Mouse (Mus musculus) midbrain, postnatal 0 days (tissue): ENCODE data around the gene Chd8. TPM values are rescaled to one million over a fixed set of nuclear protein-coding genes. Genes with fewer than 3 reads are reported as not detected.
"Not testable (repeated sequence)": the region's sequence is repeated elsewhere in the genome, so short reads cannot be mapped to it uniquely, and the experiment has no call there.

Source experiments
- ATAC-seq: fragments of 200-750 bp; cut with Nextera tagmentation; 2 replicates; pipeline ENCODE4 v1.8.0; 2017; ENCODE audit warnings: moderate number of reproducible peaks, mild to moderate bottlenecking, moderate TSS enrichment, moderate library complexity; ENCODE audit not compliant: low FRiP score
- DNase-seq: peaks from one replicate; pipeline ENCODE4 v3.0.0-alpha.2; 2015; ENCODE audit warnings: low spot score
- H3K27ac ChIP-seq: fragments of 300-500 bp; sonication (generic); 2 replicates; pipeline ENCODE4 v1.5.1; 2014; ENCODE audit warnings: low read depth, mild to moderate bottlenecking, low read length, mixed read lengths
- H3K27me3 ChIP-seq: fragments of 300-500 bp; sonication (generic); 2 replicates; pipeline ENCODE4 v1.6.1; 2014; ENCODE audit warnings: low read length, control low read depth, mixed read lengths; ENCODE audit not compliant: insufficient read depth
- H3K36me3 ChIP-seq: fragments of 300-500 bp; sonication (generic); 2 replicates; pipeline ENCODE4 v1.6.1; 2014; ENCODE audit warnings: low read length, control low read depth, mixed read lengths; ENCODE audit not compliant: insufficient read depth
- H3K4me1 ChIP-seq: fragments of 300-500 bp; sonication (generic); 2 replicates; pipeline ENCODE4 v1.6.1; 2014; ENCODE audit warnings: mild to moderate bottlenecking, control low read depth, antibody characterized with exemption, low read length, mixed read lengths; ENCODE audit not compliant: insufficient read depth
- H3K4me2 ChIP-seq: fragments of 300-500 bp; sonication (generic); 2 replicates; pipeline ENCODE4 v1.6.1; 2014; ENCODE audit warnings: low read depth, mild to moderate bottlenecking, low read length, mixed read lengths; ENCODE audit not compliant: poor library complexity, severe bottlenecking
- H3K4me3 ChIP-seq: fragments of 300-500 bp; sonication (generic); 2 replicates; pipeline ENCODE4 v1.5.1; 2014; ENCODE audit warnings: low read depth, mild to moderate bottlenecking, low read length, moderate library complexity
- H3K9ac ChIP-seq: fragments of 300-500 bp; sonication (generic); replicated peaks from 2 replicates; pipeline ENCODE4 v1.6.1; 2014; ENCODE audit warnings: mild to moderate bottlenecking, low read length, moderate library complexity, mixed read lengths; ENCODE audit not compliant: poor library complexity, severe bottlenecking
- H3K9me3 ChIP-seq: fragments of 300-500 bp; sonication (generic); 2 replicates; pipeline ENCODE4 v1.6.1; 2016; ENCODE audit warnings: low read length, control low read depth
- CTCF ChIP-seq: IDR thresholded peaks from 2 replicates; pipeline ENCODE4 v1.5.1; 2016; ENCODE audit warnings: antibody characterized with exemption, mild to moderate bottlenecking
- WGBS: fragments of 180-500 bp; shearing (Covaris S2); extraction: QIAGEN DNeasy Blood & Tissue Kit; methylation state at CpG from one replicate; pipeline ENCODE4 v1.1.7; 2014; 5-methylcytosine and 5-hydroxymethylcytosine counted together
- polyA plus RNA-seq: library from polyadenylated mRNA; unstranded; fragments of >200 nt; fragmentation: Nextera tagmentation; extraction: Ambion mirVana; gene quantifications from 2 replicates; pipeline ENCODE4 v1.2.1, GENCODE M21; 2015
- total RNA-seq: library from RNA; depleted of rRNA; stranded (reverse); fragments of >200 nt; gene quantifications from 2 replicates; pipeline ENCODE4 v1.2.3, GENCODE M21; 2014; rRNA removed

Gene Chd8
- total RNA-seq (109 and 128 TPM in 2 replicates), polyA plus RNA-seq (27.9 and 31.9 TPM in 2 replicates)

DNA sequence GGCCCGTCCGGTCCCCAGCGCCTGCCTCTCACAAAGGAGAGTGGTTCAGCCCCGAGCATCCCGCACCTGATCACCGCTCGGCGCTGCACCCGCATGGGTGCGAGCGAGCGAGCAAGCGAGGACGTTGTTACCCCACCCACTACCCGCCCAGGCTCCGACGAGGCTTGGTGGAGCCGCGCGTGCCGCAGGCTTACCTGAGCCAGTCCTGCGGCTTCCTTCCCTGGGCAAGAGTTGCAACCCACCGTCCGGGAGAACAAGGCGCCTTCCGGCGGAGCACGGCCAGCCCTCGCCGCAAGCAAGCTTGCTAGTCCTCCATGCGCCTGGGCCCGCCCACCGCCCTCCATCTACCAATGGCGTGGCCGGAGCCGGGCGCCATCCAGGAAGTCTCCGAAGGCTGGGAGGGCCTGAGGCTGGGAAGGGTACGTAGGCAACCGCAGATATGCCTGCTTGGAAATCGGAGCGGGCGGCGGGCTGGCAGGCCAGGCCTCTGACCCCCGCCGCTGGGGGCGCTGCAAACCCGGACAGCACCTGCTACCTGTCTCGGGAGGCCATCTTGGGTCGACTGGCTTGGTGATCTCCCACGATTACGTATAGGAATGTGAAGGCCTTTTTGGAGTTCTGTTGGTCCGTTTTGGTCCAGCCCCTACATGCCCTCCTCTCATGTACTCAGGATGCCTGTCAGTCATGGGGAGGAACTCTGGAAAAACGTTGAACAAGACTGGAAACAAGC is at the start of gene Chd8:
TSS of gene Chd8 (minus strand) at position 297 of the 730 bp plus-strand sequence.
- ATAC-seq (peak; percentile 100), DNase-seq (peak; percentile 98)
- Histone ChIP-seq H3K9me3 (no peaks in the 10 kb centered on the region), H3K4me2 (peak within 1 kb of the TSS; percentile 67), H3K36me3 (peaks cover 9% of the 10 kb centered on the region), H3K4me3 (peak within 1 kb of the TSS; percentile 91), H3K27me3 (no peaks in the 10 kb centered on the region), H3K9ac (peak within 1 kb of the TSS; percentile 84), H3K27ac (peak within 1 kb of the TSS; percentile 92), H3K4me1 (peaks cover 10% of the 10 kb centered on the region)
- TF ChIP-seq CTCF = peak; percentile 86
- WGBS = 0% methylated on average over 53 of the region's 54 CpGs

DNA sequence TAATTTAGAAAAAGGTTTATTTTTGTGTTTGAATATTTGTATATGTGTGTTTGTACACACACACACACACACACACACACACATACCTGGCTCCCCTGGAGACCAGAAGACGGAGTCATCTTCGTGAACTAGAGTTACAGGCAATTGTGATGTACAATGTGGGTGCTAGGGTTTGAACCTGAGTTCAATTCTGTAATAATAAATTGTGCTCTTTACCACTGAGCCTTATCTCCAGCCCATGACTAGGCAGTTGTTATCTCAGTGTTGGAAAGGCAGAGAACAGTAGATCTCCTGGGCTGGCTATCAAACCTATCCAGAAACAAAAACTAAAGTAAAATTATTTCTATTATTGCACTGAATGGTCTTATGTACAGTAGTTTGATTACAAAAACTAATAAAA is 48.5 kb upstream of the Chd8 start:
- H3K4me2 ChIP-seq = no peak overlapping the region
- 95% methylated on average over 2 of the region's 2 CpGs for WGBS

DNA sequence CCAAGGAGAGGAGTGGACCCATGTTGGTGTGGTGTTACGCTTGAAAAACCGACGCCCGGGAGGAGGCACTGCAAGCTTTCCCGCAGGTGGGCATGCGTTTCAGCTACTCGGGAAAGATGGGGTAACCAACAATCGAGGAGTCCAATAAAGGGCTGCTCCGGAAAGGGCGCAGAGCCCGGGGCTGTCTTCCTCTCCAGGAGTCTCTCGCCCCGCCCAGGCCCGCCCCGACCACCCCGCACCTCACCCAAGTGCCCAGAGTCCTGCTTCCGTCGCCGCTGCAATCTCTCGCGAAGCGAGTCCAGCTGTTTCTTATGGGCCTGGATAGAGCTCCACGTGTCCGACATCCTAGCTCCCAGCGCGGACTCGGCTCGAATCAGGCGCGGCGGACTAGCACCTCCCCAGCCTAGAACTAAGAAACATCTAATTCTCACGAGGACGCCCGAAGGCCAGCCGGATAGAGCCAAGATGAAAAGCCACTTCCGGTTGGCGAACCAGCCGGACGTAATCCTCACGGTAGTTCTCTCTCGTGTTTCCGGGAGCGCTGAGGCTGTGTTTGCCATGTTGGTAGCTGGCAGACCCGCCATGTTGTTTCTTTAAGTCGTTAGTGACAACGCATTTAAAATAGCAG is 47.2 kb upstream of the Chd8 start, which contains the start of gene Mettl3:
TSS of gene Mettl3 (minus strand) at position 485 of the 628 bp plus-strand sequence.
- H3K27ac ChIP-seq = peak within 1 kb of the TSS; percentile 93
- no peaks in the 10 kb centered on the region for H3K9me3 ChIP-seq
- ATAC-seq (peak; percentile 95), DNase-seq (peak; percentile 98)
- H3K4me3 ChIP-seq = peak within 1 kb of the TSS; percentile 71
- H3K36me3 ChIP-seq = peaks cover 2% of the 10 kb centered on the region
- H3K9ac ChIP-seq = peak within 1 kb of the TSS; percentile 60
- TF ChIP-seq CTCF = peak; percentile 55
- H3K27me3 ChIP-seq = no peaks in the 10 kb centered on the region
- H3K4me1 ChIP-seq = no peaks in the 10 kb centered on the region
- WGBS = under 1% methylated on average over 46 of the region's 46 CpGs
- H3K4me2 ChIP-seq = peak within 1 kb of the TSS; percentile 65

More for the DNA sequence above, 48.5 kb upstream of the Chd8 start:
- H3K9me3 ChIP-seq = no peaks in the 10 kb centered on the region
- no peaks in the 10 kb centered on the region for H3K36me3 ChIP-seq
- H3K4me1 ChIP-seq = no peaks in the 10 kb centered on the region
- no peak overlapping the region for H3K27ac ChIP-seq
- DNase-seq (no peak), ATAC-seq (no peak)
- no peak overlapping the region for H3K4me3 ChIP-seq
- TF ChIP-seq CTCF = no peak
- H3K27me3 ChIP-seq = no peaks in the 10 kb centered on the region
- H3K9ac ChIP-seq = no peak overlapping the region

DNA sequence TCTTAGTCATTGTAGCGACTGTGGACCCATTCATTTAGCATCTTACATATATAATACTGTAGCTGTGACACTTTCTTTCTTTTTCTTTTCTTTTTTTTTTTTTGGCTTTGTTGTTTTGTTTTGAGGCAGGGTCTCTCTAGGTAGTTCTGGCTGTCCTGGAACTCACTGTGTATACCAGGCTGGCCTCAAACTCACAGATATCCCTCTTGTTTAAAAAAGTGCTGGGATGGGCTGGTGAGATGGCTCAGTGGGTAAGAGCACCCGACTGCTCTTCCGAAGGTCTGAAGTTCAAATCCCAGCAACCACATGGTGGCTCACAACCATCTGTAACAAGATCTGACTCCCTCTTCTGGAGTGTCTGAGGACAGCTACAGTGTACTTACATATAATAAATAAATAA is 45.9 kb upstream of the Chd8 start:
- H3K9ac ChIP-seq, H3K27me3 ChIP-seq, H3K4me3 ChIP-seq, H3K27ac ChIP-seq, ATAC-seq, H3K4me1 ChIP-seq, DNase-seq, H3K9me3 ChIP-seq, H3K36me3 ChIP-seq: not testable (repeated sequence)
- H3K4me2 ChIP-seq = peak overlapping the region; percentile 65; the same call in 1 of the 2 replicates
- WGBS = 76% methylated on average over 3 of the region's 3 CpGs

DNA sequence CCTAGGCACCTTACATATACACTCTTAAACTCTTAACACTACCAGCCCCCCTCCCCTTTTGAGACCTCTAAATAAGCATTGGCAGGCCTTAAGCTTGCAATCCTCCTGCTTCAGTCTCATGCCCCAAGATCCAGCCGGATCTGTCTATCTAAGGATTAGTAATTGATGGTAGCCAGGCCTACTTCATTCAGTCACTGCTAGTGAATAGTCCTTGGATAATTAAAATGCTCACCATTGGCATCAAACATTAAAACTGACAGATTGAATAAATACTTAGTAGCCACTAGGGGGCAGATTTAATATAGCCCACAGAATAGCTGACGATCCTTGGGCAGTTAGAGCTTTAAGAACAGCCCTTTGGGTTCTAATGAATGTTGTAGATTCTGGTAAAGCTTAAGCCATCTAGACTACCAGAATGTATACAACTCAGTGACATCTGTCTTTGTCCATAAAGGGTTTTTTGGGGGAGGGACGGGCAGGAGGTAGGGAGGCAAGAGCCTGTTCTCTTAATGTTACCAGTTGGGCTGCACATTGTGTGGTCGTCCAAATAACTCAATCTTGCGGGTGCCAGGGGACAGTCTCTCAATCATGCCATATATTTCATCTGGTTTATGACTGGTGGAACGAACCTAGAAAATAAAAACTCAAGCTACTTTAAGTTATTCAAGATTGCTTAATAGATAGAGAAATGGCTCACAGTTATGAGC is 38.1 kb upstream of the Chd8 start:
- ATAC-seq (peak; percentile 58), DNase-seq (peak; percentile 78)
- H3K4me2 ChIP-seq = no peak overlapping the region
- peak; percentile 79 for TF ChIP-seq CTCF
- H3K4me3 ChIP-seq = no peak overlapping the region
- no peak overlapping the region for H3K9ac ChIP-seq
- WGBS = 63% methylated on average over 6 of the region's 6 CpGs
- H3K27me3 ChIP-seq = no peaks in the 10 kb centered on the region
- H3K4me1 ChIP-seq = no peaks in the 10 kb centered on the region
- peaks cover 41% of the 10 kb centered on the region for H3K36me3 ChIP-seq
- no peak overlapping the region for H3K27ac ChIP-seq
- no peaks in the 10 kb centered on the region for H3K9me3 ChIP-seq
